Mouse (Mus musculus) ES-E14 (cell line): ENCODE measurements around the gene Tmcc2. TPM values are rescaled to one million over a fixed set of nuclear protein-coding genes. Genes with fewer than 3 reads are reported as not detected.

Source experiments
- DNase-seq: peaks from one replicate; pipeline ENCODE4 v3.0.0-alpha.2; 2013; ENCODE audit warnings: low read depth, low spot score
- H3K27ac ChIP-seq: 2 replicates; pipeline ENCODE4 v1.5.1; 2012; ENCODE audit warnings: low read depth, mild to moderate bottlenecking, low read length, moderate library complexity, mixed read lengths; ENCODE audit not compliant: poor library complexity, insufficient read depth, severe bottlenecking
- H3K36me3 ChIP-seq: 2 replicates; pipeline ENCODE4 v1.6.1; 2012; ENCODE audit warnings: mild to moderate bottlenecking, low read length, moderate library complexity, mixed read lengths; ENCODE audit not compliant: control insufficient read depth, poor library complexity, insufficient read depth, severe bottlenecking
- H3K4me1 ChIP-seq, 2 experiments: fragments of 150-350 bp in 1 of 2; sonication (generic) in 1 of 2; 2 replicates each; pipeline ENCODE4 v1.6.1; 2012; ENCODE audit warnings: low read length in 2 of 2, mild to moderate bottlenecking in 1 of 2, mixed read lengths in 1 of 2; ENCODE audit not compliant: control insufficient read depth in 2 of 2, insufficient read depth in 2 of 2, poor library complexity in 1 of 2
- H3K4me3 ChIP-seq, 2 experiments: fragments of 150-350 bp in 1 of 2; sonication (generic) in 1 of 2; 2 replicates each; pipeline ENCODE4 v1.5.1; 2012; ENCODE audit warnings: low read length in 2 of 2, low read depth in 1 of 2, mild to moderate bottlenecking in 1 of 2, mixed read lengths in 1 of 2; ENCODE audit not compliant: insufficient read depth in 1 of 2, poor library complexity in 1 of 2, severe bottlenecking in 1 of 2
- H3K9ac ChIP-seq: 2 replicates; pipeline ENCODE4 v1.6.1; 2012; ENCODE audit warnings: low read depth, mild to moderate bottlenecking, low read length, mixed read lengths; ENCODE audit not compliant: poor library complexity, insufficient read depth, severe bottlenecking
- H3K9me3 ChIP-seq: fragments of 150-350 bp; sonication (generic); 2 replicates; pipeline ENCODE4 v1.6.1; 2012; ENCODE audit warnings: low read depth, mild to moderate bottlenecking, low read length; ENCODE audit not compliant: control insufficient read depth, insufficient read depth
- CHD2 ChIP-seq: IDR thresholded peaks from 2 replicates; pipeline ENCODE4 v1.6.1; 2014; ENCODE audit warnings: mild to moderate bottlenecking, low read depth, low read length, inconsistent platforms
- HCFC1 ChIP-seq: IDR thresholded peaks from 2 replicates; pipeline ENCODE4 v1.6.1; 2012; ENCODE audit warnings: low read length, inconsistent platforms, borderline replicate concordance; ENCODE audit not compliant: insufficient read depth
- MAFK ChIP-seq: IDR thresholded peaks from 2 replicates; pipeline ENCODE4 v1.6.1; 2014; ENCODE audit warnings: mild to moderate bottlenecking, low read depth, low read length, inconsistent platforms; ENCODE audit not compliant: insufficient read depth
- ZC3H11A ChIP-seq: IDR thresholded peaks from 2 replicates; pipeline ENCODE4 v1.6.1; 2012; ENCODE audit warnings: low read depth, mild to moderate bottlenecking, inconsistent platforms, low read length, borderline replicate concordance
- ZNF384 ChIP-seq: IDR thresholded peaks from 2 replicates; pipeline ENCODE4 v1.6.1; 2012; ENCODE audit warnings: low read depth, low read length, inconsistent platforms
- in situ Hi-C, 2 experiments: fragments of 600-800 bp; cut with MboI; formaldehyde crosslinking; loops; one replicate each; pipeline ENCODE4 v1.15.1; 2025; ENCODE audit warnings: low sequenced_read_pairs in 2 of 2, inconsistent platforms in 1 of 2; ENCODE audit not compliant: unreplicated experiment in 2 of 2
- total RNA-seq: library from RNA; depleted of rRNA; stranded (reverse); fragments of 300-350 nt; gene quantifications from 2 replicates; pipeline ENCODE4 v1.2.3, GENCODE M21; 2012

The Tmcc2 gene
- total RNA-seq, 1 experiment, result 7.9 TPM

DNA sequence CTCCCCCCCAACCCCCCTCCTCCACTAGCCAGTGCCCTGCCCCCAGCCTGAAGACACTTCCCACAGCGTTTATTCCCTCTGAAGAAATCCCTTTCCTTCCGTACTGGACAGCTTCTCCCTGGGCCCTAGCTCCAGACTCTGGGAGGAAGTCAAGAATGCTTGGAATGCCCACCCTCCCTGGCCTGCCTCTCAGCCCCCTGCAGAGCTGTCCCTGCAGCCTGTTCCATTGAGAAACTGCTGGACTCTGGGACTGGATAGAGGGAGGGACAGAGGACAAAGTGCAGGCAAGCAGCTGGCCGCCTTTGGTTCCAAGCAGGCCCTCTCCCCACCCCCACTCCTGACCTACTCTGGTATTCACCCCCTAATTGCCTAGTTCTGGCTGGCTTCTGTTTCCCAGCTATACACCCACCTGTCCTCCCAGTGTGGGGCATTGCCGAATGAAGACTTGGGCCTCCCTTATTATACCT is 57.4 kb downstream of the Tmcc2 start:
- no peak overlapping the region for H3K4me3 ChIP-seq
- peaks cover 16% of the 10 kb centered on the region; the same call in 1 of the 2 replicates for H3K36me3 ChIP-seq
- peaks cover 15 to 38% of the 10 kb centered on the region in 2 experiments for H3K4me1 ChIP-seq
- TF ChIP-seq ZC3H11A (no peak), CHD2 (0 out of 2 replicates have a peak, but pooled peaks have one; percentile 36), ZNF384 (no peak), HCFC1 (no peak), MAFK (no peak)
- in situ Hi-C loops, result no loop called here
- DNase-seq, result no peak
- H3K9me3 ChIP-seq, result no peaks in the 10 kb centered on the region
- H3K27ac ChIP-seq, result no peak overlapping the region
- no peak overlapping the region for H3K9ac ChIP-seq

- Histone ChIP-seq H3K27ac (no peak overlapping the region), H3K4me3 (no peak overlapping the region), H3K4me1 (peaks cover 15 to 38% of the 10 kb centered on the region in 2 experiments), H3K9ac (no peak overlapping the region), H3K36me3 (peaks cover 20% of the 10 kb centered on the region; the same call in 1 of the 2 replicates), H3K9me3 (no peaks in the 10 kb centered on the region)
- TF ChIP-seq ZC3H11A (no peak), HCFC1 (no peak), CHD2 (no peak), ZNF384 (no peak), MAFK (no peak)
- no peak for DNase-seq
- in situ Hi-C loops, result no loop called here
Observed at GRCm38 (mm10) chr1:132333201-132333600, 57.9 kb downstream of the Tmcc2 start.

DNA sequence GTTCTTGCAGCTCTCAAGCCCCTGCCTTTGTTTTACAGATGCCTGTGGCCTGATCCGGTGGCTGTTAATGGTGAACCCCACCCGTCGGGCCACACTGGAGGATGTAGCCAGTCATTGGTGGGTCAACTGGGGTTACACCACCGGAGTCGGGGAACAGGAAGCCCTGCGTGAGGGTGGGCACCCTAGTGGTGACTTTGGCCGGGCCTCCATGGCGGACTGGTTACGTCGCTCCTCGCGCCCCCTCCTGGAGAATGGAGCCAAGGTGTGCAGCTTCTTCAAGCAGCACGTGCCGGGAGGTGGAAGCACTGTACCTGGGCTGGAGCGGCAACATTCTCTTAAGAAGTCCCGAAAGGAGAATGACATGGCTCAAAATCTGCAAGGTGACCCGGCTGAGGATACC is 59.8 kb downstream of the Tmcc2 start:
- Histone ChIP-seq H3K4me3 (no peak overlapping the region), H3K27ac (no peak overlapping the region), H3K9ac (no peak overlapping the region), H3K9me3 (no peaks in the 10 kb centered on the region), H3K4me1 (peaks cover 14 to 42% of the 10 kb centered on the region in 2 experiments), H3K36me3 (peaks cover 29% of the 10 kb centered on the region; the same call in 1 of the 2 replicates)
- in situ Hi-C loops, result no loop called here
- no peak for DNase-seq
- TF ChIP-seq CHD2, result no peak
- TF ChIP-seq ZNF384, result no peak
- TF ChIP-seq HCFC1, result no peak
- no peak for TF ChIP-seq ZC3H11A
- no peak for TF ChIP-seq MAFK

GRCm38 (mm10) chr1:132330397-132330796 is 60.7 kb downstream of the Tmcc2 start:
- Histone ChIP-seq H3K9me3 (no peaks in the 10 kb centered on the region), H3K36me3 (peaks cover 29% of the 10 kb centered on the region; the same call in 1 of the 2 replicates), H3K4me3 (no peak overlapping the region), H3K4me1 (peaks cover 14 to 45% of the 10 kb centered on the region in 2 experiments), H3K9ac (no peak overlapping the region), H3K27ac (no peak overlapping the region)
- in situ Hi-C loops, result no loop called here
- TF ChIP-seq CHD2 (no peak), ZC3H11A (no peak), ZNF384 (no peak), MAFK (no peak), HCFC1 (no peak)
- DNase-seq, result no peak

GRCm38 (mm10) chr1:132329656-132330055 is 61.4 kb downstream of the Tmcc2 start:
- in situ Hi-C loops, result no loop called here
- H3K36me3 ChIP-seq, result peaks cover 29% of the 10 kb centered on the region; the same call in 1 of the 2 replicates
- H3K4me3 ChIP-seq, result no peak overlapping the region
- H3K27ac ChIP-seq, result no peak overlapping the region
- DNase-seq, result no peak
- no peaks in the 10 kb centered on the region for H3K9me3 ChIP-seq
- peaks cover 12 to 41% of the 10 kb centered on the region in 2 experiments; a peak in 3 of 4 replicates for H3K4me1 ChIP-seq
- TF ChIP-seq HCFC1 (no peak), CHD2 (no peak), MAFK (no peak), ZNF384 (no peak)
- no peak overlapping the region for H3K9ac ChIP-seq
